Mouse (Mus musculus) lung, adult 2 months (tissue): ENCODE measurements at regions not wholly inside any gene's neighbourhood (a gene's known extent, or its start where the extent isn't known, plus 50 kb on each side); places are given as distances from the start of the nearest gene placed in this dataset.

Experiments used
- CTCF ChIP-seq: fragments of 200-500 bp; IDR thresholded peaks from 2 replicates; pipeline ENCODE4 v1.5.1; 2011; ENCODE audit warnings: mild to moderate bottlenecking, low read length, control low read depth; ENCODE audit not compliant: insufficient read depth
- POLR2A ChIP-seq: fragments of 200-500 bp; IDR thresholded peaks from 2 replicates; pipeline ENCODE4 v1.6.1; 2011; ENCODE audit warnings: low read depth, mild to moderate bottlenecking, control low read depth, low read length, borderline replicate concordance; ENCODE audit errors: extremely low read depth

GRCm38 (mm10) chr7:74224378-74224777 is 210.9 kb upstream of the St8sia2 start:
- TF ChIP-seq CTCF, result no peak
- no peak for TF ChIP-seq POLR2A
